Mouse (Mus musculus): ENCODE measurements at regions not wholly inside any gene's neighbourhood (a gene's known extent, or its start where the extent isn't known, plus 50 kb on each side); places are given as distances from the start of the nearest gene placed in this dataset.
A peak's percentile ranks its signal among the peaks of the same experiment; 100 is the strongest.

DNA sequence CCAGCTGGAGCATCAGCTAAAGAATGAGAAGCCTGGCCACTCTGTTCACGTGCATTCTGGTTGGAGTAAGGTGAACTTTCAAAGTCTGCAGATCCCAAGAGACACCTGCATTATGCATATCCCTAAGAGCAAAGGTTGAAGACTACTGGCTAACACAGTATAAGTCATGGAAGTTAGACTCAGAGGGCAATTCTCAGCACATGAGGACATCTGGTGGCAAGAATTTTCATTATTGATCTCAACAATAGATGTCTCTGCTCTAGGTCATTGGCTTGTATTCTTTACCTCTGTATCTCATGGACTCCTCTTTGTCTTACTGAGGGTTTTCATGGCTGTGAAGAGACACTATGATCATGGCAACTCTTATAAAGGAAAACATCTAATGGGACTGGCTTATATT lies 151.9 kb upstream of the Adamts16 start:
- DNase-seq, result no peak

DNA sequence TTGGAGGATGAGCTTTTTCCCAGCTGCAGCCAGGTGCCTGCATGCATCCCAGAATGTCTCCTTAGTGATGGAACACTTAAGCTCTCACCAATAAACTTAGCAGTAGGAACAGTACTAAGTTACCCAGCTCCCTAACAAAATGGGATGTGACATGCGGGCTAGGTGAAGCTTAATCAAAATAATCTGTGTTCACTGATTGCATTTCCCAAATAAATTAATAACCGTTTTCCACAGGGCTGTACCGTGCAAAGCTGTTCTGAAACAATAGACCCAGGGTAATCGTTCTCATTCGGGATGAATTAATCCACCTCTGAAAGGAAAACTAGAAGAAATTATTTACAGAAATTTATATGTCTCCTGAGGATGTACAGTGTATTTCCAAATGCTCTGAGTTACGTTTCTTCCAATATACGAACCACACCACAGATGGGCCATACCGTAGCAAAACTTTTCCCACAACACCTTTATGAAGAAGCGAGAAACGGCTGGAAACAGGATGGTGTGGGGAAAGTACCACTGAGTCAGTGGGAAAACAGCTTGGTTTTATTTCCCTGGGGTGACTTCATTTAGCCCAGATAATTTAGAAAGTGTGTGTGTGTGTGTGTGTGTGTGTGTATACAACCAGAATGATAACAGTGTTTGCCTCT lies 148.5 kb upstream of the Adamts16 start:
- no peak for DNase-seq

DNA sequence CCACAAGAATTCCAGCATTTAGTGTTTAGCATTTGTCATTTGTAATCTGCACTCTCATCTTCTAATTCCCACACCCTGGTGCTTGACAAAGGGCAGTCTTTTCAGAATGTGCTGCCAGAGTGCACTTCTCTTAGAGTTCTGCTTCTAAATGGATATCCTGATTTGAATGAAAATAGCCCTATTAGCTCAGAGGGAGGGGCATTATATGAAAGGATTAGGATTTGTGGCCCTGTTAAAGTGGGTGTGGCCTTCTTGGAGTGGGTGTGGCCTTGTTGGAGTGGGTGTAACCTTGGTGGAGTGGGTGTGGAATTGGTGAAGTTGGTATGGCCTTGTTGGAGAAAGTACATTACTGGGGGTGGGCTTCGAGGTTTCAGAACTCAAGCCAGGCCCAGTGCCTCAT lies 137.7 kb upstream of the Adamts16 start:
- DNase-seq, result no peak

DNA sequence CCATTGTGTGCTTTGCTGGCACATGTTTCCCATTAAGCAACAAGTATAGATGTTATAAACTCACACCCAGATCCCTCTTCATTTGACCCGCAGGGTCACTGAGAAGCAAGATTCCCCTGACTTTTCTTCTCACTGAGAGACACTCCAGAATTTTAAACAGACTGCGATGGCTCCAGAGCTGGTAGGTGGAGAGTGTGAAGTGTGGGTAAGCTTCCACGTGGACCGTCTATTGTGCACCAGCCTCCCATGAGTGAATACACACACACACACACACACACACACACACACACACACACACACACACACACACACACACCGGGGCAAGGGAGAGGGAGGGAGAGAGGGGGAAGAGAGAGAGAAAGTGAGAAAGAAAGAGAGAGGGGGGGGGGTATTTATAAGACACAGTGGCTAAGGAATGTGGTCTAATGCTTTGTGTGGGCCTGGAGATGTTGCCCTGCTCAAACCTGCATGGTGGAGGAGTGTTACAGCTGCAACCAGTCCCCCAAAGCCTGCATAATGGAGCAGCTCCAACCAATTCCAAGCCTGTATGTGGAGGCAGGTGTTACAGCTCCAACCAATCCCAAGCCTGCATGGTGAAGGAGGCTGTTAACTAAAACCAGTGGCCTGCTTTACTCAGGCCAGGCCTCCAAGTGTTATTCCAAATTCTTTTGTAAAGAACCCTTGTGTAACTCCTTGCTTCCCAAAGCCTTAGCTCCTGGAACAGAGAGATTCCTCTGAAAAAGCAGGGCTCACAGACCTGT lies 137.1 kb upstream of the Adamts16 start:
- DNase-seq, result no peak

DNA sequence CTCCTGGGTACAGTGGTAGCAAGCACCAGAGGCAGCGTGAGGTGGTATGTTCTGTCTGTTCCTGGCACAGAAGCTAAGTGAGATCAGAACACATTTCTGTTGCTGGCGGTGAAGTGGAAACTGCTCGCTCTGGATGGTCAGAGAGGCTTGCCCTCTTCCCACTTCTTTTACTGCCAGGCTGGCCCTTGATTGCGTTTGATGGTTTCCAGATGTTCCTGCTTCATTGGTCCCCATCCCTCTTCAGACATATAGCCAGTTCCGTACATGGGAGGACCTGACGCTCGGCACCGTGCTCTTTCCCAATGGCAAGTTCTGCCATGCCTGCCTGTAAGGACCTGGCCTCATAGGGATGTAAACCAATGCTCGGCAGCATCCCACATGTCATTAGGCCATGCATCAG lies 128.0 kb upstream of the Adamts16 start:
- DNase-seq, result no peak

DNA sequence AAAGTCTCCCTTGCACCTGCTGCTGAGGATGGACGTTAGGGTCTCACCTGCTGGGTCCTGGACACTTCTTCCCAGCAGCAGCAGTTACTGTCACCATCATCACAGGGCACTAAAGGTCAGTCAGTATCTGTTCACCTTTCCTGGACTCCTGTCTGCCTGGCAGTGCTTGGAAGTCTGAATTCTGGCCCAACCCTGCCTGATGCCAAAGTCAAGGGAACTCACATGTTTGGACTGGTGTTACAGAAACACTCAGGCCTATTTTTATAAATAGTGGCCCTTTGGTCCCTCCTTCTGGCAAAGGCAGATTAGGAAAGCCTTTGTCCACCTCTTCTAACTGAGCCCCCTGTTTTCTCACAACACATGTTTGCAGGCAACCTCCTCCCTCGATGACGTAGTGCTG lies 126.2 kb upstream of the Adamts16 start:
- DNase-seq, result no peak

DNA sequence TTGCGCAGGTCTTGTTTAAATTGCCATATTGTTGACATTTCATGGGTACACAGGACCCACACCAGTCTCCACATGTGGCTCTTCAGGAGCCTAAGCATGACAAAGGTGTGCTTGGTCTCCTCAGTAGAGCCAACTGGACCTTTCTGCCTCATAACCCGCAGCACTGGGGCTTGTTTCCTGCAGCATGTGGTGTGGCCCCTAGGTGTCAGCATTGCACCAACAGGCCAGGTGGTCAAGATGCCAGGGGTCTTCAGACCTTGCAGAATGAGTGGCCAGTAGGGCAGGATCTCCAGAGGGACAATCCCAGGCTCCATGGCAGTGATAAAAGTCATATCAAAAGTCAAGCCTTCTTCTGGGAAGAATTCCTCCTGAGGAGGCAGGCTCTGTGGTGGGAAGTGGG lies 121.8 kb upstream of the Adamts16 start:
- DNase-seq, result peak; percentile 26

DNA sequence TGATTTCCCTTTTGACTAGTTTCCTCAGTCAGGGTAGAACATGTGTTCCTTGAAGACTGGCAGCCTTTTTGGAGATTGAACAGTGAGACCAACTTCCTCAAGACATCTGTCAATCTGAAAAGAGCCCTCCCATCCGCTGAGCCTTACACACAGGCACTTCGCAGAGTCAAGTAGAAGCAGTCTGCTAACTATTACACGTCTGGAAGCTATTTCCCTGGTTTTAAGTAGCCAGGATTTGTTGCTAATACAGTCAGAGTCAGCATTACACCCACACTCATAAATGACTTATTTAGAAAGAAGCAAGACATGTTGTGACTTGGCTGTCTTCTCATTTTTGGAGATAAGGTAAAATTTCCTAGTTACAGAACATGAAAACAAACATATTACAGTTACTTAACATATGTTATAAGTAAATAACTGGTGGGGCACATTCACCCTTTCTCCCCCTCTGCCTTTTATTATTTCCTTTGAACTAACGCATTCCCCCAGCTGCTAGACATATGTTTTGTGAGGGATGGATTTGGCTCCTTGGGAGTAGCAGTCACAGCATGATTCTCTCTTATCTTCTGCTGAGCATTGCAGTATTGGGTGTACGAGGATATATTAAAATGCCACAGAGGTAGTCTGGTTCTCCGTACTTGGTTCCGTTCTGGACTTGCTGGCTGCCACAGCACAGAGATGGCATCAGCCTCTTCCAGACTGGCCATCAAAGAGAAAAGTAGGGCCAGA lies 92.9 kb upstream of the Adamts16 start:
- DNase-seq, result no peak

DNA sequence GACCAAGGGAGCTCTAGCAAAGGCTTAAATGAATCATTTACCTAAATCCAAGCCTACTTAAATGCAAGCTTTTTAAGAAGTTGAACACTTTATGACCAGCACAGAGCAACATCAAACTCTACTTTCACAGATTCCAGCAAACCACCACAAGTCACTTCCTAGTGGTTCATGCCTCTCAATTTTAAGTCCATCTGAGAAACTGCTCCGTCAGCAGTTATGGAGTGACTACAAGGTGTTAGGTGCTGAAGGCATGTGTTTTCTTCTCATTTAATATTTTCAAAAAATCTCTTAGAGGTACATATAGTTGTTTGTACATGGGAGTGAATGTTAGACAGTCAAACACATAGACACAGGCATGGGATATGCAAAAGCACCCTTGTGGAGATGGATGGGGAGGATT lies 72.2 kb upstream of the Adamts16 start:
- DNase-seq, result no peak

DNA sequence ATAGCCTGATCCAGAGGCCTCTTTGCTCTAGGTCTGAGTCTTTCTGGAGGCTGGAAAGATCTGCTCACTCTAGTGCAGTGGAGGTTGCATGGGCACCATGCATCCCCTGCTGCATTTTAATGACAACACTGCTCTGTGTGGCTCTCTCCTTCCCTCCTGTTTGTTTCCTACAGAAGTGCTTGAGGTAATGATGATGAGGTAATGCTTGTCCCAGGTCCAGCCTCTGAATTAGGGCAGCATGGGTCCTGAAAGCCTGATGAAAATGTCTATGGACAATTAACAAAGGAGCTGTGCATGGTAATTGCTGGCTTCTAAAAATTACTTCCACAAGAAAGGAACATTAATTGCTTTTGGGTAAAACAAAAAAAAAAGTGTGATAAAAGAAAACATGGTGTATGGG lies 69.3 kb upstream of the Adamts16 start:
- DNase-seq, result no peak

DNA sequence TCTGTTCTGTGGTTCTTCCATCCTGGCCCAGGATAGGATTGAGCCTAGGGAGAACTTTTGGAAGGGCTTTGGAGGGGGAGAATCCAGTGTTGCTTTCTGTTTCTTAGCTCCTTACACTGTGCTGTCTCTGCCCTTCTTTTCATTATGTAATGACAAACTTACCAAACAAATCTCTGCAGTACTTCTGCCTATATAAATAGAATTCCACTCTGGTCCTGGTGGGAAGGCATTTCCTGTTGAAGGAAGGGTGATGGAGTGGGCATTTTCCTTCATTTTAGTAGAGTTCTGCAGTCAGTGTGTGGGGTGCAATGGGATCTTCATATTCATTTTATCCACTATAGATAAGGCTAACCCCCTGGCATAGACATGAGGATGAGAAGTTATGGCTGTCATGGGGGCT lies 63.2 kb upstream of the Adamts16 start:
- DNase-seq, result no peak

DNA sequence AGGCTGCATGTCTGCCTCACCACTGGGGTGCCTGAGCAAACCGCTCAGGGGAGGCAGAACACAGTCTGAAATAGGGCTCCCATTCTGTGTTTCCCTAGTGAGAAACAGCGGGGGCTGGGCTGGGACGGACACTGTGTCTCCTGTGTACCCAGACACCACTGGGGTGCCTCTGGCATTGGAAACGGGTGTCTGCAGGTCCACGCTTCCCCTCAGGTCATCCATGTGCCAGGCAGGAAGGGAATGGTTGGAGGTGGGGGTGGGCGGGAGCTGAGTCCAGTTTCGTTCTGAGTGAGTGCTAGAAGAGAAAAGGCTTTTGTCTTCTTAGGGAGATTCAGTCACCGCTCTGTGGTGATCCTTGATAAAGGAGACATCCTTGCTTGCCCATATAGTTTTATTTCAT lies 62.2 kb upstream of the Adamts16 start:
- no peak for DNase-seq

DNA sequence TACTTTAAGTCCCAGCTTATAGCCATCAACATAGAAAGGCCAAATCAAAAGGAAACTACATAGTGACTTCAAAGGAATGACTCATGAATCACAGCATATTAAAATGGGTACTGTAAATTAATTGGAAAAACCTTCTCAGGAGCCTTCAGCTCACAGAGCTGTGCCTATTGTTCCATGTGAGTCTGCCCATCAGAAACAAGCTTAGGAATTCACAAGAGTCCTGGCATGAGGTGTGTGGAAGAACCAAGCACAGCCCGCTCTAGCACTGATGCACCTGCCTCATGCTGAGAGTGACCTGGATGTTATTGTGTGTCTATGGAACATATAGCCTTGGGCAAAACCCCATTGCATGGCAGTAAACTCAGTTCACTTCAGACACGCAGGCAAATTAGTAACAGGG lies 61.5 kb upstream of the Adamts16 start:
- DNase-seq, result no peak

DNA sequence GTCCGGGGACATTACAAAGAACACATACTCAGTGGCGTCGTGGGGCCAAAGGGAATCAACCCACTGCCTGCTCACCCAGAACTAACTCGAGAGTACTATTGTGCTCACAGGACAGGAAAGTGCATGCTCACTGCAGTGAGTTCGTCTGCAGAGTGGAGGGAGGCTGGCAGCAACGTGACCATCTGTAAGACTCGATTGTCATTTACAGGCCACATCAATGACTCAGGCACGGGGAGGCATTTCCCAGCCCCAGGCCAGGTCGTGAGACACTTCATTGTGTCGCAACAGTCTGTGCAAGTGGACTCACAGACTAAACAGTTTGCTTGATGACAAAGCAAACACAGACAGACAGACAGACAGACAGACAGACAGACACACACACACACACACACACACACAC lies 61.1 kb upstream of the Adamts16 start:
- no peak for DNase-seq

DNA sequence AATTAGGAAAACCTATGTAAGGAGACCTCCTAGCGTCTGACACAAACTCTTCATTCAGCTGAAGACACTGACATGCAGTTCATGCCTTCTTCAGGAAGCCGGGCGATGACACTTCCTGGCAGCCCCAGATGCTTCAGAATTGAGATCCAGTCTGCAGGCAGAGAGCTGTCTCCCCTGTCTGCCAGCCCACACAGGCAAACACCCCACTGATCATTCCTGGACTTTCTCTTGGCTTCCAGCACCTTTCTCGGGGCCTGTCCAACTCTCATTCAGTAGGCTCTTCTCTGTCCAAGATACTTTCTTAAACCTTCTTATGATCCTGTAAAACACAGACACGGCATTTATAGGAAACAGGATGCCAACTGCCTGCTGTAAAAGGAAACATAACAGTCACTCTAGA lies 50.0 kb upstream of the Adamts16 start:
- DNase-seq, result no peak
